8 mouse cellular contexts compared by ENCODE assay signal in genomic region chr3:4796909-4797566, GRCm38 (mm10).
DNase-seq lines count a peak whose midpoint lies in the region; ATAC-seq and TF ChIP-seq lines count a peak whose summit lies in the region.

No protein-coding gene starts in this region.

- H3K36me3 ChIP-seq in midbrain, postnatal 0 days (ENCODE audit: insufficient read depth, low read length), result no peaks in the 10 kb centered on the region

- peak overlapping the region; percentile 43 for H3K4me3 ChIP-seq in cortical plate, adult 2 months (ENCODE audit: insufficient read depth, low read length)
- H3K4me3 ChIP-seq in midbrain, postnatal 0 days (ENCODE audit: low read depth, low read length), result peak overlapping the region; percentile 46

- H3K9ac ChIP-seq in midbrain, postnatal 0 days (replicated peaks; ENCODE audit: low read length, poor library complexity, severe bottlenecking), result peak overlapping the region; percentile 69

- ATAC-seq in cerebellum, adult (ENCODE audit: insufficient number of reproducible peaks, low FRiP score, low TSS enrichment), result peak; percentile 82
- peak; percentile 78 for ATAC-seq in midbrain, postnatal 0 days (ENCODE audit: low FRiP score)

- no peak for TF ChIP-seq POLR2A in cortical plate, adult 2 months (IDR thresholded peaks at IDR 0.05; ENCODE audit: extremely low read depth, insufficient read depth, low read length)

- H3K27me3 ChIP-seq in midbrain, postnatal 0 days (ENCODE audit: insufficient read depth, low read length), result no peaks in the 10 kb centered on the region

- no peak overlapping the region for H3K27ac ChIP-seq in cortical plate, adult 2 months (ENCODE audit: insufficient read depth, low read length)
- peak overlapping the region; percentile 75 for H3K27ac ChIP-seq in midbrain, postnatal 0 days (ENCODE audit: low read depth, low read length)

- no peaks in the 10 kb centered on the region for H3K9me3 ChIP-seq in midbrain, postnatal 0 days (ENCODE audit: low read length)

- no peak for TF ChIP-seq CTCF in cortical plate, adult 2 months (IDR thresholded peaks at IDR 0.05; ENCODE audit: extremely low read depth, insufficient read depth, low read length)
- peak; percentile 35 for TF ChIP-seq CTCF in midbrain, postnatal 0 days (IDR thresholded peaks at IDR 0.05)

- WGBS in midbrain, postnatal 0 days, result 27% methylated on average over 8 of the region's 8 CpGs

- no peaks in the 10 kb centered on the region for H3K4me1 ChIP-seq in cortical plate, adult 2 months (ENCODE audit: control insufficient read depth, insufficient read depth, low read length)
- H3K4me1 ChIP-seq in midbrain, postnatal 0 days (ENCODE audit: insufficient read depth, low read length), result no peaks in the 10 kb centered on the region

- peak overlapping the region; percentile 50 for H3K4me2 ChIP-seq in midbrain, postnatal 0 days (ENCODE audit: low read depth, low read length, poor library complexity, severe bottlenecking)

- no peak for DNase-seq in cerebellum, adult 11 months
- DNase-seq in layer of hippocampus, adult 18-20 months (ENCODE audit: low spot score in 2 of 2), result peak; percentile 63 to 81
- peak; percentile 89 for DNase-seq in midbrain, postnatal 0 days (ENCODE audit: low spot score)
- DNase-seq in thymus, postnatal 14 days, result no peak
- DNase-seq in adrenal gland, adult 2 months, result no peak
- no peak for DNase-seq in c-Kit-positive CD71-positive TER-119-positive erythroid progenitor cells, embryonic 14.5 days (ENCODE audit: low spot score)

Comparison
In these comparisons a context has a peak if more than half of its experiments do, and no peak if none do; other contexts are left out.
1. DNase-seq: peak in layer of hippocampus, adult 18-20 months (2 of 2) and midbrain, postnatal 0 days (single experiment); none in cerebellum, adult 11 months (single experiment), thymus, postnatal 14 days (single experiment), adrenal gland, adult 2 months (single experiment) and c-Kit-positive CD71-positive TER-119-positive erythroid progenitor cells, embryonic 14.5 days (single experiment).